Mouse (Mus musculus) cerebellum, adult 2 months (tissue): Measurements from ENCODE around the gene Zfp969.
"Not testable (repeated sequence)": the region's sequence is repeated elsewhere in the genome, so short reads cannot be mapped to it uniquely, and the experiment has no call there.

Experiments used
- CTCF ChIP-seq: fragments of 200-500 bp; IDR thresholded peaks from 2 replicates; pipeline ENCODE4 v1.5.1; 2011; ENCODE audit warnings: low read depth, mild to moderate bottlenecking, control low read depth, low read length, moderate library complexity, borderline replicate concordance; ENCODE audit not compliant: insufficient read depth
- POLR2A ChIP-seq: fragments of 200-500 bp; IDR thresholded peaks from 2 replicates; pipeline ENCODE4 v1.6.1; 2011; ENCODE audit warnings: low read length, control low read depth, borderline replicate concordance; ENCODE audit not compliant: insufficient read depth

DNA sequence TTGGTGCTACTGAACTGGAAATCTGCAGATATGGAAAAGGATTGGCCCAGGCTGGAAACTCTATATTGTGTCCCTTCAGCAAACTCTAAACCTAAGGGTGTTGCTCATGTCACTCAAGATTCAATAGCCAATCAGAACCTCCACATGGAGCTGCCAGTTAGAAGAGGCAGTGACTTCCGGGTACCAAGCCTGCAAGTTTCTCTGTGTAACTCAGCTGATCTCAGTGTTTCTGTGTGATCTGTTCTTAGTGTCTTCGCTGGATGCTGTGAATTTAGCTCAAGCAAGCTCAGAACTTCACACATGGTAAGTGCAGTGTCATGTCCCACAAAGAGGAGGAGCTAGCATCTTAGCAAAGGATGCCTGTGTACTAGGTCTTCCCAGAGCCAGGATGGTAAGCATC lies 59.8 kb downstream of the Zfp969 start, which contains the start of gene Gm11007:
- not testable (repeated sequence) for TF ChIP-seq CTCF, POLR2A
